Mouse (Mus musculus): ENCODE measurements at regions not wholly inside any gene's neighbourhood (a gene's known extent, or its start where the extent isn't known, plus 50 kb on each side); places are given as distances from the start of the nearest gene placed in this dataset.
"Not testable (repeated sequence)": the region's sequence is repeated elsewhere in the genome, so short reads cannot be mapped to it uniquely, and the experiment has no call there.

DNA sequence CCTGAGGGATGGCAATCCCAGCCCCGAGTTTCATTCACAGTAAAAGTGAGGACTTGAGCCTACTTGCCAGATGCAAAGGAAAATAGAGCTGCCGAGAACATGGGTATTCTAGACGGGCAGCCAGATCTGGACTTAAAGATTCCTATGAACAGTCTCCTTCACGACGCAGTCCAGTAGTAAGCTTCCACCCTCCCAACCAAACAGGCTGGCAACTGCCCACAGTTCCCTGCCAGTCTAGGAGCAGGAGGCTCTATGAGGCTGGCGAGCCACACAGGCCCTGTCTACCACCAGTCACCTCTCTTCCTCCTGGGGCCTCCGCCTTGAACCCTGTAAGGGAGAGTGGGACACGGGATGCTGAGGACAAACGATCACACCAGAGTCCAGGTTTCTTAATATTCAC, 153.5 kb upstream of the Snrpn start:
- Histone ChIP-seq H3K36me3 (ENCODE audit: control insufficient read depth, insufficient read depth, low read length) (no peaks in the 10 kb centered on the region), H3K4me1 (ENCODE audit: control insufficient read depth, insufficient read depth, low read length) (no peaks in the 10 kb centered on the region), H3K9me3 (replicated peaks; ENCODE audit: control insufficient read depth, low read length) (no peaks in the 10 kb centered on the region), H3K4me2 (ENCODE audit: low read depth, low read length) (no peak overlapping the region), H3K27ac (ENCODE audit: low read length) (no peak overlapping the region), H3K9ac (ENCODE audit: low read length) (no peak overlapping the region), H3K4me3 (replicated peaks; ENCODE audit: low read length) (no peak overlapping the region), H3K27me3 (ENCODE audit: control insufficient read depth, insufficient read depth, low read length) (no peaks in the 10 kb centered on the region)
- WGBS = 87% methylated on average over 9 of the region's 9 CpGs
- no peak for ATAC-seq (ENCODE audit: insufficient read depth, low FRiP score)

DNA sequence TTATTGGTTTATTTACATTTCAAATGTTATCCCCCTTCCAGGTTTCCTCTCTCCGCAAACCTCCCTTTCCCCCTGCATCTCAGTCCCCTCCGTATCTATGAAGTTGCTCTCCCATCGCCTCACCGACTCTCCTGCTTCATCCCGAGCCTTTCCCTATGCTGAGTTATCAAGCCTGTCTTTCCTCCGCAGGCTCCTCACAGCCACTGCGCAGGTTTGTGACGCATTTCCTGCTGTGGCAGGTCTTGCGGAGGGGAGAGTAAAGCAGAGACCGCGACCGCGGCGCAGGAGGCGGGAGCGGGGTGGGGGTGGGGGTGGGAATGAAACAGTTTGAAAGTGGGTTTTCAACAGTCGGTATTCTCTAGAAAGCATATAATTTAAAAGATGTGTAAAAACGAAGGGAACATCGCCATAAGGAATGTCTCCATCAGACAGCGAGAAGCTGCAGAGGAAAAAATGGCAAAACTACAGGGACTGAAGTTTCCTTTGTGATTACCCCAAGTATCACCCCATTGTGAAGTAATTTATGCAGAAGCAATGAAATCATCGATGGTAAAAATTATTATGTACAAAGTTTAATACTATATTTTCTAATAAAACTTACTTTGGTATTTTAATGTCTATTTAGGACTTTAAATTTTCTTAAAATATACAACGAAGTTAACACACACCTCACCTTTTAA, 104.3 kb upstream of the Snrpn start:
- Histone ChIP-seq H3K9ac (ENCODE audit: low read length) (peak overlapping the region; percentile 52), H3K4me3 (replicated peaks; ENCODE audit: low read length) (peak overlapping the region; percentile 38)
- 21% methylated on average over 22 of the region's 22 CpGs for WGBS
- peak; percentile 93; the same call in 1 of the 2 replicates for ATAC-seq (ENCODE audit: insufficient read depth, low FRiP score)
- not testable (repeated sequence) for H3K27me3 ChIP-seq (ENCODE audit: control insufficient read depth, insufficient read depth, low read length); H3K27ac ChIP-seq (ENCODE audit: low read length); H3K36me3 ChIP-seq (ENCODE audit: control insufficient read depth, insufficient read depth, low read length); H3K4me1 ChIP-seq (ENCODE audit: control insufficient read depth, insufficient read depth, low read length); H3K4me2 ChIP-seq (ENCODE audit: low read depth, low read length); H3K9me3 ChIP-seq (replicated peaks; ENCODE audit: control insufficient read depth, low read length)

DNA sequence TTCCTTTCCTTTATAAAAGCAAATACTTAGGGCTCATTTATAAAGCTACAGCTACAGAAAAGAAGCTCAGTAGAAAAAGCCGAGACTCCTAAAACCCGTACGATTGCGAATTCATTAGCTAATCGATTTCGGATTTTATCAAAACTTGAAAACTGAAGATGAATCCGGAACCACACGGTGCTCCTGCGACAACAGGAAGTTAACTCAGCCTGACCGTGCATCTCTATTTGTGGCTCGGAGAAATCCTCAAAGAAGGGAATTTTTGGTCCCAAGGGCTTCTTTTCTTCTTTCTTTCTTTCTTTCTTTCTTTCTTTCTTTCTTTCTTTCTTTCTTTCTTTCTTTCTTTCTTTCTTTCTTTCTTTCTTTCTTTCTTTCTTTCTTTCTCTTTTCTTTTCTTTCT, 103.7 kb upstream of the Snrpn start:
- H3K27me3 ChIP-seq (ENCODE audit: control insufficient read depth, insufficient read depth, low read length); H3K36me3 ChIP-seq (ENCODE audit: control insufficient read depth, insufficient read depth, low read length); H3K27ac ChIP-seq (ENCODE audit: low read length); H3K4me1 ChIP-seq (ENCODE audit: control insufficient read depth, insufficient read depth, low read length); H3K9ac ChIP-seq (ENCODE audit: low read length); H3K9me3 ChIP-seq (replicated peaks; ENCODE audit: control insufficient read depth, low read length): not testable (repeated sequence)
- 36% methylated on average over 11 of the region's 11 CpGs for WGBS
- H3K4me3 ChIP-seq (replicated peaks; ENCODE audit: low read length) = peak overlapping the region; percentile 45
- peak; percentile 78; the same call in 1 of the 2 replicates for ATAC-seq (ENCODE audit: insufficient read depth, low FRiP score)
- peak overlapping the region; percentile 39 for H3K4me2 ChIP-seq (ENCODE audit: low read depth, low read length)

DNA sequence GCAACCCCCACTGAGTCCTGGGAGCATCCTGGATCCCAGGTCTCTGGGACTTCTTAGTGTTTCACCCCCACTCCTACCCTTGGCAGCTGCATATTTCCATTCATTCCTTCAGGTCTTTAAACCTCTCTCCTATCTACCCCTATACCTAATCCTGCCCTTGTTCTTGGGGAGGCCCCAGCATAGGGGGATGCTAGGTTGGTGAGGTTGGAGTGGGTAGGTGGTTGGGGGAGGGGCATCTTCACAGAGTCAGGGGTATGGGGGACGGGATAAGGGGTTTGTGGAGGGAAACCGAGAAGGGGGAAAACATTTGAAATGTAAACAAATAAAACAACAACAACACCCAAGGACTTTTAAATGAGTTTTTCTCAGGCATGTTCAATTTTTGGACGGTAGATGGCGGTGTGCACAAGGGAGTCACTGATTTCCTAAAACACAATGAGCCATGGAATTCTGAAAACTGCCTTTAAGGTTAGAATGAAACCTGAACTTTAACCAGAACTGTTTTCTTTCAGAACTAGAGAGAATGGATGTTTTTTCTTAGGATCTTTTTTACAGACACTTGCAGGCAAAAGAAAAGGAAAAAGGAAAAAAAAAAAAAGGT, 98.7 kb upstream of the Snrpn start:
- not testable (repeated sequence) for H3K4me1 ChIP-seq (ENCODE audit: control insufficient read depth, insufficient read depth, low read length); H3K4me3 ChIP-seq (replicated peaks; ENCODE audit: low read length); H3K4me2 ChIP-seq (ENCODE audit: low read depth, low read length); H3K9ac ChIP-seq (ENCODE audit: low read length); H3K36me3 ChIP-seq (ENCODE audit: control insufficient read depth, insufficient read depth, low read length); H3K27ac ChIP-seq (ENCODE audit: low read length); H3K9me3 ChIP-seq (replicated peaks; ENCODE audit: control insufficient read depth, low read length); H3K27me3 ChIP-seq (ENCODE audit: control insufficient read depth, insufficient read depth, low read length); ATAC-seq (ENCODE audit: insufficient read depth, low FRiP score)
- WGBS = 6% methylated on average over 4 of the region's 4 CpGs

DNA sequence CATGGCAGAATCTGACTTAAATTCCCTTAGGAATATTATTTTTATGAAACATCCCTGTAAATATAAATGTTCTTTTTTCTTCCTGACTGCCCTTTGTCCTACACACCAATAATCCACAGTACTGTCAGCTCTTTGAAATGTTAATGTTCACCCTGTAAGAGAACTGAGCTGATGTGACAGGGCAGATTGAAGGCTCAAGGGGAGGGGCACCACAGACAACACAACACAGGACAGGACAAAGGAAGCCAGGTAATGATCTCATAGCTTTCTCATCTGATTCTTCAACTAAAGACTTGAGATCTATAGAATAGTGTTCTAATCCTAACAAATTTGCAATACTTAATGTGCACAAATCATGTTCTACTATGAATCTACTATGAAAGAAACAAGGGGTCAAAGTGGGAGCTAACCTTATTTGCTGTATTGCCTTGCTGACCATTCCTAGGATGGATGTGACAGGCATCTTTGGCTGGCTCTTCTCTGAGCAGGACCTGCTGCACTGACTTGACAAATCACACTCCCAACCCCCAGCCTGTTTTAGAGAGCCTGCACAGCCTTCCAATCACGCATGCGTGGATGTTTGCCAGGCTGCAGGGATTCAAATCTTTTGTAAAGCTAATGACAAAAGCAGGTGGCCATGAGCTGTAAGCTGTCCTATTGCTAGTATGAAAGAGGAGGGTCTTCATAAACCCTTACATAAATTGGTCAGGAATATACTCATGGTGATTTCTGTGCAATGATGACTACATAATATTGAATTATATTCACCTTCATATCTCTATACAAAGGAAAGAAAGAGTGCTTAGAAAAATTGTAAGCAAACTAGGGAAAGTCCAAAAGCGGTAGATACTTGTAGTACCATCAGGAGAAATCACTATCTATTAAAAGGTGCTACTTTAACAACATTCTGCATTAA, 76.6 kb upstream of the Snrpn start:
- not testable (repeated sequence) for H3K36me3 ChIP-seq (ENCODE audit: control insufficient read depth, insufficient read depth, low read length); H3K4me3 ChIP-seq (replicated peaks; ENCODE audit: low read length); H3K27ac ChIP-seq (ENCODE audit: low read length); H3K4me1 ChIP-seq (ENCODE audit: control insufficient read depth, insufficient read depth, low read length); H3K27me3 ChIP-seq (ENCODE audit: control insufficient read depth, insufficient read depth, low read length); H3K9me3 ChIP-seq (replicated peaks; ENCODE audit: control insufficient read depth, low read length); H3K4me2 ChIP-seq (ENCODE audit: low read depth, low read length); H3K9ac ChIP-seq (ENCODE audit: low read length); ATAC-seq (ENCODE audit: insufficient read depth, low FRiP score)
- WGBS = 45% methylated on average over 3 of the region's 3 CpGs

All from stomach, embryonic 16.5 days (tissue).